Mouse (Mus musculus) left cerebral cortex, adult 9 months (tissue): Measurements from ENCODE around the gene Pdlim4.
"Not testable (repeated sequence)": the region's sequence is repeated elsewhere in the genome, so short reads cannot be mapped to it uniquely, and the experiment has no call there.

ENCODE experiments used
- DNase-seq, 2 experiments: peaks; one replicate each; pipeline ENCODE4 v3.0.0; 2022; ENCODE audit warnings: low spot score in 2 of 2

Pdlim4 gene

GRCm38 (mm10) chr11:54062086-54062752 is 6.6 kb downstream of the Pdlim4 start:
- DNase-seq = no peak

DNA sequence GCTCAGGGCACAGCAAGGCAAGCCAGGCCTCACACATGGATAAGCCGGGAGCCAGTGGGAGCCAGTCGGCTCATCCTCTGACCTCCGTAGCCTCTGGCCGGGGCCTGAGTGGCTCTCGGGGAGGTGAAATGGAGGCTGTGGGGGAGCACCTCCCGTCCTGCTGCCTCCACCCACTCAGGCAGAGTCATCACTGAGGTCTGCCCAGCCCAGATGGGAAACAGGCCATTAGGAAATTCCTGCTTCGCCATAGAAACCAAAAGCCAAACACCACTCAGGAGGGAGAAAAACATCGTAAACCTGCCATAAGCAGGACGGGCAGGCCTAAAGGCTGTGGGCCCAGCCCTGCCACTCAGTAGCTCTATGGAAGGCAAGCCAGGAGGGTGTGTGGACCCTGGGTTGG is 8.5 kb downstream of the Pdlim4 start:
- no peak for DNase-seq

DNA sequence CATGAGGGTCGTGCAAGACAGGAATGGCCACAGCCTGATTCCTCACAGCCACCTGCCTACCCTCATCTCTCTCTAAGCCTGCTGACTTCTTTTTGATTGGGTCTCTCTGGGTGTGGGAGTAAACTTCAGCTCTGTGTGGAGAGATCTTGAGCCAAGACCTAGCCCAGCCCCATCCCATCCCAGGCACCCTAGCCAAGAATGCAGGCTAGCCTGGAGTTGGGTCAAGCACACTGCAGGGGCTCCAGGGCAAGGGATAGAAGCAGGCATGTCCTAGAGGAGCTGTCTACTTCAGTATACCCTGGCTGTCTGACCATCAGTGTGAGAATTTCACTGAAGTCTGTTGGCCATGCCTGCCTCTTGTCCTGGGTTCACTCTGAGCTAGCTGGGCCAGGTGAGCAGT is 9.3 kb downstream of the Pdlim4 start:
- no peak for DNase-seq

GRCm38 (mm10) chr11:54058643-54059042 is 10.2 kb downstream of the Pdlim4 start:
- no peak for DNase-seq

DNA sequence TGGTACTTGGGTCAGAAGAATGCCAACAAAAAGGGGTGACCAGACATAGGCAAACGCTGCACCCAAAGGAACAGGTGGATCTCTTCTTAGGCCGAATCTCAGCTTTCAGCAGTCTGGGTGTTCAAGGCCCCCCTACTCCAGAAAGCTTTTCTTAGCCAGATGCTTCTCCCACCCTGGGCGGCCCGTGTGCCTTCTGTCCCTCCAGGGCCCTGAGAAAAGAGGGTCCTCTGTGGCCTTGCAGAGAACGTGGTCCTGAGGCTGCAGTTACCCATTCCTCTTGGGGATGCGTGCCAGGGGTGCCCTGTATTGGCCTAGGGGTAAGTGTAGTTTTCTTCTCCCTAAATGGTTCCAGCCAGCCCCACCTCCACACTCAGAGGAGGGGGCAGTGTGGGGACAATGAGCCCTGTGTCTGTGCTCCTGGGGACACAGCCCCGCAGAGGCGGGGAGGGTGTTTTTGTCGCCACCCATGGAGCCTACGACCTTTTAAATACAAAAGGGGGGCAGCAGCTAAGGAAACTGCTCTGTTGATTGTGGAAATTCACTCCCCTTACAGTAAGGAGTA is 10.7 kb downstream of the Pdlim4 start:
- no peak for DNase-seq

DNA sequence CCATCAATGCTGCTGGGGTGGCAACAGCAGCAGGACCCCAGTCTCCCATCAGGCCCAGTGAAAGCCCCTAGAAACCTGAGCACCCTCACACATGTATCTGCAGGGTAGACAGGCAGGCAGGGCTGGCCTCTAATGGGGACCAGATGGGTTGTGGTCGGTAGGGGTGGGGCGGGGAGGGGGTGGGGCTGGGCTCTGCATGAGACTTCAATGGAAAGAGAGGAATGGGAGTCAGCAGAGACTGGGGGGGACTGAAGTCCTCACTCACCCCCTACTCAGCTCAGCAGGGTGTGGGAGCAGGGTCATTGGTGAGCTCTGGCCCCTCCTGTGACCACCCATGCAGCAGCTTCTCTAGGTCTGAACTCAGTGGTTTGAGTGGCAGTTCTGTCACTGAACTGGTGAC is 11.4 kb downstream of the Pdlim4 start:
- no peak for DNase-seq

DNA sequence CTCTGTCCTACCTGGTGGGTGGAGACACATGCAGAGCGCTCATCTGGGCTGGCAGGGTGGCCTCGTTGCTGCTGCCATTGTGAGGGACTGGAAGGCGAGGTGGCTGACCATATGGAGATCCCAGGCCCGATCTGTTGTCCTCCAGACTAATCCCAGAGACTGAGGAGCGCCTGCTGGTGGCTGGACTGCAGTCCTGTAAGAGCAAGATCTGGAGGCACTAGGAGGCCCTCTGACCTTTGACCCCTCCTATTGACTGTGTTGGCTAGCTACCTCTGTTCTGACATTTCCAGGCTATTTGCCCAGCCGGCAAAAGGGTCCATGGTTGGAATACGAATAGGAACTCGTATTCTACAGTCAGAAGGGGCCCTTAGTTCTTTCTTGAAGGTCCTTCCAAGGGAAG is 12.7 kb downstream of the Pdlim4 start:
- no peak for DNase-seq

- DNase-seq = peak in 1 of 2 experiments; percentile 66
These were observed 14.6 kb downstream of the Pdlim4 start for GRCm38 (mm10) chr11:54054257-54054656.

- no peak for DNase-seq
These were observed 15.7 kb downstream of the Pdlim4 start for GRCm38 (mm10) chr11:54053090-54053489.

DNA sequence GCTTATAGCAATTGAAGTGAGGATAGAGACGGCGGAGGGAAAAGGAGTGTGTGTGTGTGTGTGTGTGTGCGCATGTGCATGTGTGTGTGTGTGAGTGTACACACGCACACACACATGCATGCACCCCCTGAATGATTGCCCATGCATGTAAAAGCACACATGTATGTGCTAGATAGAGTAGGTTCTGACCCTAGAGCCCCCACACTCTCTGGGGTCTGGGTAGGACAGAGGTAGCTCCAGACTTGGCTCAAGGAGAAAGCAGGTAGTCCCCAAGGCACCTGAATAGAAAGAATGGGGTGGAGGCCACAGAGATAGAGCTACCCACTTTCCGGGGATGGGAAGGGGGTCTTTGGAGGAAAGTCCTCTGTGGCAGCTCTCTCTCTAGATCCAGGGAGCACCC is 16.7 kb downstream of the Pdlim4 start:
- no peak for DNase-seq

DNA sequence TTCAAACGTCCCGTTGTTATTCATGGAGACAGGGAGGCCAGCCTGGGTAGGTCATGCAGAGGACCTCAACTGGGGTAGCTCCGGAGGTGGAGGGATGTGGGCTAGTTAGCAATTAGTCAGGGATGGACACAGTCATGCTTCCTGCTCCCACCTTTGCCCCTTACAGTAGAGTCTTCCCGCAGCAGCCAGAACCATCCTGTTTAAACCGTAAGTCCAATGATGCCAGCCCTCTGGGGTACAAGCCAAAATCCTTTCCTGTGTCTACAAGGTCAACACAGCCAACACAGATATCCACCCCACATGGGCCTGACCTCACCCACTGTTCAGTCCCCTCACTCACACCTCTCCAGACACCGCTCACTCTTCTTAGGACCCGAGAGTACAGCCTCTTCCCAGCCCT is 17.7 kb downstream of the Pdlim4 start:
- no peak for DNase-seq

DNA sequence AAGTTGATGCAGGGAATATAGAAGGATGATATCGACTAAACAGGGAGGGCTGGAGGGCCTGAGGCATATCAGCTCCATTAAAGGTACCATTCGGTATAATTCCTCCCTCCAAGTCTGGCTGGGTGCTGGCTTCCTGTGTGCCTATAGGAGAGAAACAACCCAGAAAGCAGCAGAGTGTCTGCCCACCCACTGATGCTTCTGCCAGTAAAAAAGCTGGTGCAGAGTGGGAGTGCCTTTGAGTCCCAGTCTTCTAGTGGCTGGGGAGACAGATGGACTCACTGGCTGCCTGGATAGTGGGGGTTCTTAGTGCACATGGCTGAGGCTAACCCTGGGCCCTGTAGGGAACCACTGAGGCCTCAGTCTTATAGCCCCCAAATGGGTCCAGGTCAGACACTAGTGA is 18.6 kb downstream of the Pdlim4 start:
- DNase-seq = no peak

DNA sequence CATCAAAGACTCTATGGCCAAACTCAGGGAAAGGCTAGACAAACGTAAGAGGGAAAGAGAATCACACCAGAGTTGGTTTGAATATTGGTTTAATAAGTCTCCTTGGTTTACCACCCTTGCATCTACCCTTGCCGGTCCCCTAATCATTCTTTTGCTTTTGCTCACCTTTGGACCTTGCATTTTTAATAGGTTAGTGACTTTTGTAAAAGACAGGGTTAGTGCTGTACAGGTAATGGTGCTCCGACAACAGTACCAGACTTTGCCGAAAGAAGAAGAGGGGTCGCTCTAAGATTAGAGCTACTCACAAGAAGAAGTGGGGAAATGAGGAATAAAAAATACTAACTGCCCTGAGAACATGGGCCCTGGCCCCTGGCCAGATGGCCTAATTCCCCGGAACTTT is 28.1 kb downstream of the Pdlim4 start:
- DNase-seq = no peak

DNA sequence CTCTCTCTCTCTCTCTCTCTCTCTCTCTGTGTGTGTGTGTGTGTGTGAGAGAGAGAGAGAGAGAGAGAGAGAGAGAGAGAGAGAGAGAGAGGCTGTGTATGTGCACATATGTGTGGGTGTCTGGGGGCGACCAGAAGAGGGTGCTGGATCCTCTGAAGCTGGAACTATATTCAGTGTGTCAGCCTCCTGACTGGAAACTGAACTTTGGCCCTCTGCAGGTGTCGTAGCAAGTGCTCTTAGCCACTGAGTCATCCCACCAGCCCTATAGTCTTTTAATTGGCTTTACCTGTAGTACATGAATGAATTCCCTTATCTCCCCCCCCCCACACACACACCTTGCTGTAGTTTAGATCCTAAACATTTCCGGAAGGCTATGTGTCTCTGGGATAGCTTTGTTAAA is 35.9 kb downstream of the Pdlim4 start:
- not testable (repeated sequence) for DNase-seq

GRCm38 (mm10) chr11:54028997-54029396 is 39.8 kb downstream of the Pdlim4 start:
- DNase-seq = no peak

GRCm38 (mm10) chr11:54028044-54028951 is 40.5 kb downstream of the Pdlim4 start, which contains the start of gene Slc22a4:
Gene Slc22a4, minus strand, starts transcription at chr11:54028090.
- DNase-seq = peak in 1 of 2 experiments; percentile 61

- DNase-seq = no peak
These were observed 41.4 kb downstream of the Pdlim4 start for GRCm38 (mm10) chr11:54027131-54028043.

DNA sequence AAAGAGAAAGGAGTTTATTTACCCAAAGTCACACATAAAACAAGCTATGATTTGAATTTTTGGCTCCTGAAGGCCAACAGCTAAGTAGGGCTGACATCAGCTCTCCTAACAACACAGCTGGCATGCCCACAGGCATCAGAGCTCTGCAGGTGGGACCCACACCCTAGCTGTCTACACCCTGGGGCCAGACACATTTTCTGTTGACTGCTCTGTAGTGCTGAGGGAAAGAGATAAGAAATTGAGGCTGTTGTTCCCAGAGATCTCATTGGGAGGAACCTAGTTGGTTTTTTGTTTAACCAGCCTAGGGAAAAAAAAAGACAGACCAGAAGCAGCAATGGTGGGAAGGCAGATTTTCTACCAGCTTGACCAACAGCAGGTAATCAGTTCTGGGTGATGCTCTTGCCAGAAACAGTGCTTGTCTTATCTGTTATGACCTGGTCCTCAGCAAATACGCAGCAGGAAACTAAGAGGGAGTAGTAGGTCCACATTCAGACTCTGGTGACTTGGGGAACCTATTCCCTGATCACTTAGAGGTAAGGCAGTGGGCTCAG is 42.2 kb downstream of the Pdlim4 start:
- no peak for DNase-seq

- no peak for DNase-seq
These were observed 47.3 kb downstream of the Pdlim4 start for GRCm38 (mm10) chr11:54021396-54022093.

DNA sequence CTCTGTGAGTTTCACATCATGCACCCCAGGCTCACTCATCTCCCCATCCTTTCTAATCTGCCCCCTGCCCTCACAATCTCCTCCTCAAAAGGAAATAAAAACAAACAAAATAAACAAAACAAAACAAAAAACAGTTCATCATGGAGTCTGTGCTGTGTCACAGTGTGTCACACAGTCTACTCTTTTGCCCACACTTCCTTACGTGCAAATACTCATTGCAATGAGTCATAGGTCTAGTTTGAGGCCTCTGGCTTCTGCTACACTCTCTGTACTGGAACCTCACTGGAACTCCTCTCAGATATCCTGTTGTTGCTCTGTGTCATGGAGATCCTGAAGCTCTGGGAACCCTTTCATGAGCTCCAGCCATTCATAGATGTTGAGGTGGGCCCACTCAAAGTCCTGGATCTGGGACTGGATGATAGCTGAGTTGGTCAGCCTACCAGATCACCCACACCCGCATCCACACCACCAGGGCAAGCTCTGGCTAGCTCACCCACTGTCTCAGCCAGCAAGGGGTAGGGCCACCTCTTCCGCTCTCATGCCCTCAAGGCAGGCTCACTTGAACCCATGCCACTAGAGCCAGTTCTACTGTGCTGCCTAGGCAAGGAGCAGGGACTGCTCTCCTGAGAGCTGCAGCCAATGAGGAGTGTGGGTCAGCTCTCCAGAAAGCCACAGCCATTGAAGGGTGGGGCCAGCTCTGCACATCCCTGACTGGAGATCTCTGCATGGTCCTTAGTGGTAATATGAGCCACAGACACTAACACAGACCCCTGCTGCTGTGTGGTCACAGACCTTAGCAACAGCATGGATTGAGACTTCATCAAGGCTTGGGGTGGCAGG is 49.7 kb downstream of the Pdlim4 start:
- DNase-seq = no peak
